9 mouse cellular contexts compared by ENCODE assay signal in genomic region chr19:3946715-3947114, GRCm38 (mm10). TPM values are rescaled to one million over a fixed set of nuclear protein-coding genes. Genes with fewer than 3 reads are reported as not detected.
DNase-seq lines count a peak whose midpoint lies in the region; ATAC-seq and TF ChIP-seq lines count a peak whose summit lies in the region.
"Had no signal": no experiment of that assay in that cellular context is flagged by ENCODE, and none has a peak within 500 bp of the region (broad histone marks: within the 10 kb centered on the region; RNA-seq: fewer than 3 reads in every experiment).

No protein-coding gene starts in this region.

- no peak overlapping the region for H3K27ac ChIP-seq in intestine, postnatal 0 days (ENCODE audit: low read depth, low read length)
- no peak overlapping the region for H3K27ac ChIP-seq in limb, embryonic 14.5 days (replicated peaks; ENCODE audit: low read depth, low read length)
- H3K27ac ChIP-seq in stomach, embryonic 15.5 days = no peak overlapping the region

- H3K4me2 ChIP-seq in intestine, postnatal 0 days (replicated peaks; ENCODE audit: low read depth) = no peak overlapping the region
- H3K4me2 ChIP-seq in limb, embryonic 14.5 days (replicated peaks; ENCODE audit: low read depth, low read length, severe bottlenecking) = no peak overlapping the region
- H3K4me2 ChIP-seq in stomach, embryonic 15.5 days = no peak overlapping the region

- H3K4me3 ChIP-seq in intestine, postnatal 0 days (ENCODE audit: low read depth, low read length) = no peak overlapping the region
- no peak overlapping the region for H3K4me3 ChIP-seq in limb, embryonic 14.5 days (replicated peaks; ENCODE audit: low read length)
- H3K4me3 ChIP-seq in stomach, embryonic 15.5 days (replicated peaks) = no peak overlapping the region
- H3K4me3 ChIP-seq: erythroblast, embryonic 14.5 days had no signal

- DNase-seq in urinary bladder, postnatal 25 days (ENCODE audit: low spot score) = peak; percentile 68
- no peak for DNase-seq in urinary bladder, postnatal 4 days (ENCODE audit: low spot score in 2 of 2)
- DNase-seq in cerebellum, adult 8-10 months = peak; percentile 66
- DNase-seq in limb, embryonic 14.5 days (ENCODE audit: low spot score) = peak; percentile 52
- peak; percentile 69 for DNase-seq in neural tube, embryonic 10.5 days (ENCODE audit: extremely low spot score, low spot score)

- no peaks in the 10 kb centered on the region for H3K27me3 ChIP-seq in intestine, postnatal 0 days (replicated peaks; ENCODE audit: control insufficient read depth, insufficient read depth, low read length)
- H3K27me3 ChIP-seq in limb, embryonic 14.5 days (ENCODE audit: control insufficient read depth, insufficient read depth, low read length) = no peaks in the 10 kb centered on the region
- H3K27me3 ChIP-seq in stomach, embryonic 15.5 days (replicated peaks) = no peaks in the 10 kb centered on the region

- TF ChIP-seq CTCF in intestine, postnatal 0 days (IDR thresholded peaks at IDR 0.05; ENCODE audit: low read depth) = peak; percentile 98

- 18% methylated on average over 2 of the region's 2 CpGs for WGBS in intestine, postnatal 0 days
- 14% methylated on average over 2 of the region's 2 CpGs for WGBS in limb, embryonic 14.5 days
- WGBS in stomach, embryonic 15.5 days = 19% methylated on average over 2 of the region's 2 CpGs

- no peak for TF ChIP-seq POLR2A in limb, embryonic 14.5 days (IDR thresholded peaks at IDR 0.05; ENCODE audit: borderline replicate concordance, extremely low read depth, insufficient read depth, insufficient read length)

- 0 out of 2 replicates have a peak, but pooled peaks cover 3% of the 10 kb centered on the region for H3K4me1 ChIP-seq in intestine, postnatal 0 days (replicated peaks; ENCODE audit: control insufficient read depth, insufficient read depth, low read length)
- peaks cover 4% of the 10 kb centered on the region; the same call in 1 of the 2 replicates for H3K4me1 ChIP-seq in limb, embryonic 14.5 days (ENCODE audit: control insufficient read depth, insufficient read depth, low read length)
- H3K4me1 ChIP-seq in stomach, embryonic 15.5 days = 0 out of 2 replicates have a peak, but pooled peaks cover 6% of the 10 kb centered on the region

- ATAC-seq in frontal cortex, adult (ENCODE audit: low TSS enrichment) = peak; percentile 67; the same call in 1 of the 2 replicates
- ATAC-seq in intestine, postnatal 0 days = peak; percentile 52
- peak; percentile 67; the same call in 1 of the 2 replicates for ATAC-seq in limb, embryonic 14.5 days (ENCODE audit: low FRiP score, low read depth)
- ATAC-seq in stomach, embryonic 15.5 days (ENCODE audit: insufficient read depth, low FRiP score, low read depth) = peak; percentile 42; the same call in 1 of the 2 replicates

- H3K9ac ChIP-seq in intestine, postnatal 0 days (ENCODE audit: low read depth, low read length) = no peak overlapping the region
- H3K9ac ChIP-seq in limb, embryonic 14.5 days (ENCODE audit: low read depth, low read length, severe bottlenecking) = no peak overlapping the region
- H3K9ac ChIP-seq in stomach, embryonic 15.5 days = no peak overlapping the region

- H3K9me3 ChIP-seq in intestine, postnatal 0 days (ENCODE audit: control insufficient read depth) = no peaks in the 10 kb centered on the region
- no peaks in the 10 kb centered on the region for H3K9me3 ChIP-seq in limb, embryonic 14.5 days (ENCODE audit: control insufficient read depth, low read length)
- no peaks in the 10 kb centered on the region for H3K9me3 ChIP-seq in stomach, embryonic 15.5 days

- peaks cover 23% of the 10 kb centered on the region for H3K36me3 ChIP-seq in intestine, postnatal 0 days (ENCODE audit: control insufficient read depth, insufficient read depth)
- no peaks in the 10 kb centered on the region for H3K36me3 ChIP-seq in limb, embryonic 14.5 days (ENCODE audit: control insufficient read depth, insufficient read depth, low read length)
- H3K36me3 ChIP-seq in stomach, embryonic 15.5 days = no peaks in the 10 kb centered on the region

RNA-seq across cellular contexts. Expression of gene Unc93b1, which starts 11.7 kb away (rescaled TPM):
- 28.3 and 29.2 TPM in 2 replicates for polyA plus RNA-seq in intestine, postnatal 0 days (2015; fragmentation: Nextera tagmentation; extraction: Ambion mirVana)
- 33.3 and 40.7 TPM in 2 replicates for polyA plus RNA-seq in limb, embryonic 14.5 days (2012; rRNA removed)
- polyA plus RNA-seq in limb, embryonic 14.5 days (2014; fragmentation: Nextera tagmentation; extraction: Ambion mirVana) = 21.9 and 23.3 TPM in 2 replicates
- polyA plus RNA-seq in stomach, embryonic 15.5 days (2015; fragmentation: Nextera tagmentation; extraction: Ambion mirVana) = 21.4 and 22.2 TPM in 2 replicates

RNA-seq across cellular contexts. Expression of gene Aldh3b3, which starts 11.7 kb away (rescaled TPM):
- not detected in 2 replicates for polyA plus RNA-seq in intestine, postnatal 0 days (2015; fragmentation: Nextera tagmentation; extraction: Ambion mirVana)
- 0.32 and 0.52 TPM in 2 replicates for polyA plus RNA-seq in limb, embryonic 14.5 days (2012; rRNA removed)
- 0.33 and 0.39 TPM in 2 replicates for polyA plus RNA-seq in limb, embryonic 14.5 days (2014; fragmentation: Nextera tagmentation; extraction: Ambion mirVana)
- polyA plus RNA-seq in stomach, embryonic 15.5 days (2015; fragmentation: Nextera tagmentation; extraction: Ambion mirVana) = 0.06 and 0.12 TPM in 2 replicates
- polyA plus RNA-seq: erythroblast, embryonic 14.5 days had no signal

RNA-seq across cellular contexts. Expression of gene Aldh3b1, which starts 17.1 kb away (rescaled TPM):
- 16.1 and 17.4 TPM in 2 replicates for polyA plus RNA-seq in intestine, postnatal 0 days (2015; fragmentation: Nextera tagmentation; extraction: Ambion mirVana)
- polyA plus RNA-seq in limb, embryonic 14.5 days (2012; rRNA removed) = 1.8 and 1.9 TPM in 2 replicates
- 2.6 and 2.9 TPM in 2 replicates for polyA plus RNA-seq in limb, embryonic 14.5 days (2014; fragmentation: Nextera tagmentation; extraction: Ambion mirVana)
- polyA plus RNA-seq in stomach, embryonic 15.5 days (2015; fragmentation: Nextera tagmentation; extraction: Ambion mirVana) = 3.6 and 4.2 TPM in 2 replicates
- polyA plus RNA-seq: erythroblast, embryonic 14.5 days had no signal

RNA-seq across cellular contexts. Expression of gene Aldh3b2, which starts 25.4 kb away (rescaled TPM):
- 0.17 and 0.51 TPM in 2 replicates for polyA plus RNA-seq in intestine, postnatal 0 days (2015; fragmentation: Nextera tagmentation; extraction: Ambion mirVana)
- polyA plus RNA-seq in limb, embryonic 14.5 days (2012; rRNA removed) = 10.7 and 14.5 TPM in 2 replicates
- 28.1 and 30.3 TPM in 2 replicates for polyA plus RNA-seq in limb, embryonic 14.5 days (2014; fragmentation: Nextera tagmentation; extraction: Ambion mirVana)
- 14.6 and 22.8 TPM in 2 replicates for polyA plus RNA-seq in stomach, embryonic 15.5 days (2015; fragmentation: Nextera tagmentation; extraction: Ambion mirVana)

RNA-seq across cellular contexts. Expression of gene Ndufs8, which starts 34.1 kb away (rescaled TPM):
- polyA plus RNA-seq in intestine, postnatal 0 days (2015; fragmentation: Nextera tagmentation; extraction: Ambion mirVana) = 303 and 317 TPM in 2 replicates
- 186 and 202 TPM in 2 replicates for polyA plus RNA-seq in limb, embryonic 14.5 days (2012; rRNA removed)
- polyA plus RNA-seq in limb, embryonic 14.5 days (2014; fragmentation: Nextera tagmentation; extraction: Ambion mirVana) = 314 and 322 TPM in 2 replicates
- 312 and 320 TPM in 2 replicates for polyA plus RNA-seq in stomach, embryonic 15.5 days (2015; fragmentation: Nextera tagmentation; extraction: Ambion mirVana)

Comparison
In these comparisons a context has a peak if more than half of its experiments do, and no peak if none do; other contexts are left out.
1. DNase-seq: peak in urinary bladder, postnatal 25 days (single experiment), cerebellum, adult 8-10 months (single experiment), limb, embryonic 14.5 days (single experiment) and neural tube, embryonic 10.5 days (single experiment); none in urinary bladder, postnatal 4 days (0 of 2).
2. Peak in every context shown above with its lines, with median percentiles within 50 percentile points of each other: ATAC-seq.